Mouse (Mus musculus) fibroblast of lung, adult 2 months (primary cell): ENCODE measurements around the gene Zfp775.
A peak's percentile ranks its signal among the peaks of the same experiment; 100 is the strongest.

ENCODE experiments used
- DNase-seq: peaks from one replicate; pipeline ENCODE4 v3.0.0-alpha.2; 2011; ENCODE audit warnings: low read depth

The Zfp775 gene

DNA sequence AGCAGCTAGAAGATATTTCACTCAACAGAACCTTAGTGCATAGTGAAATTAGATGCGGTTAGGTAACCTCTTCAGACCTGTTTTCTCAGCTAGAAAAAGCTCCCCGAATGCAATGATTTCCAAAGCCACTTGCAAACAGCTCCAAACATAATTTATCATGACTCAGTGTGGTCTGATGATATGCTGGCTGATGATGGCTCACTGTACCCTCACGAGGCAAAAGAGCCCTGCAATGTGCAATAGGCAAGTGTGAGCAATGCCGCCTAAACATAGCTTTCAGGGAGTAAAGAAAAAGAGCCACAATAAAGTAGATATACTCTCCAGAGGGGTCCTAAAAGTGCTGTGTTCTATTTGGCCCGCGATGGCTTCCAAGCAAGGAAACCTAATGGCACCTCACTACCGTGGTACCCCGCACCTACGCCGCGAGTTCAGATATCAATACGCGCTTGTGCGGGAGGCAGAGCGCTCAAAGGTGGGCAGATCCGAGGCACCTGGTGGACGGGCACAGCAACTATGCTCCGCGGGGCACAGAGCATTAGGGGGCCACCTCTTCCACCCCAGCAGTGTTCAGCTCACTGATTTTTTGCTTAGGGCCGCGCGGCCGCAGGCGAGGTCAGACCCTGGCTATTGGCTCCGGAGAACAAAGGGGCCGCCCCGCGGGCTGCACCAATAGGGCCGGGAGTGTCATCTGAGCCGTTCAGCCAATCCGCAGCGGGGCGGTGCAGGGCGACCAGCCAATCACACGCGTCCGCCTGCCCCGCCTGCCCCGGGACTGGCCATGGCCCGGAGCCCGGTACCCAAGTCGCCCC, at the start of gene Zfp775:
Gene Zfp775, plus strand, starts transcription at position 793 of the 809 bp plus-strand sequence.
- peak; percentile 83 for DNase-seq

DNA sequence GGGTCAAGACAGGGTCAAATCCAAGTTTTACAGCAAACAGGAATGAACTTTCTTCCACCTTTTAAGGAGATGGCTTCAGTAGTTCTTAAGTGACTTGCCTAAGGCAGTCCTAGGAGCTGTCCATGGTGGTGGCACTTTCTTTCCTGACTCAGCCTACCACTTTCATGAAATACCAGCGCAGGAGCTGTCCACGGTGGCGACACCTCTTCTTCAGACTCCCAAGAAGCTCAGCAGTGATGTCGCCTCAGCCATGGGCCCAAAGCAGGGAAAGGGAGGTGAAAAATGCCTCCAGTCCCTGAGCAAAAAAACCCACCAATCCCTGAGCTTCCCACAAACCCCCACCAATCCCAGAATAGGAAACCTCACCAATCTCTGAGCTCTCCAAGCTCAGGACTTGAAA, 48.9 kb upstream of the Zfp775 start:
- DNase-seq: no peak

DNA sequence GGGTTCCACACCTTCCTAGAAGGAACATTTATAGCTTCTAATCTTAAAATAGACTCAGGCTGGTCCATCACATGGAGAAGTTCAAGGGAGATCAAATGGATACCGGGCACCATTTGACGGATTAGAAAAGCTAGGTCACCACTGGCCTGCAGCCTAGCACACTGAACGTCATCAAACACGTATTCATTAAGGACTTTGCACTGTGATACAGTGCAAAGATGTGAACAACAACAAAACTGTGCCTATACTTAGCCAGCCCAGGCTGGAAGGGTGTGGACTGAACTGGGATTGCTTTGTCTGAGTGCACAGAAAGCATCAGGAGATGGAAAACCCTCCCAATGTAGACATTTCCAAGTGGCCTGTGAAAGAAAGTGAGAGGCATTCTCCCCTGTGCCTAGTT, 48.0 kb upstream of the Zfp775 start:
- DNase-seq: no peak

DNA sequence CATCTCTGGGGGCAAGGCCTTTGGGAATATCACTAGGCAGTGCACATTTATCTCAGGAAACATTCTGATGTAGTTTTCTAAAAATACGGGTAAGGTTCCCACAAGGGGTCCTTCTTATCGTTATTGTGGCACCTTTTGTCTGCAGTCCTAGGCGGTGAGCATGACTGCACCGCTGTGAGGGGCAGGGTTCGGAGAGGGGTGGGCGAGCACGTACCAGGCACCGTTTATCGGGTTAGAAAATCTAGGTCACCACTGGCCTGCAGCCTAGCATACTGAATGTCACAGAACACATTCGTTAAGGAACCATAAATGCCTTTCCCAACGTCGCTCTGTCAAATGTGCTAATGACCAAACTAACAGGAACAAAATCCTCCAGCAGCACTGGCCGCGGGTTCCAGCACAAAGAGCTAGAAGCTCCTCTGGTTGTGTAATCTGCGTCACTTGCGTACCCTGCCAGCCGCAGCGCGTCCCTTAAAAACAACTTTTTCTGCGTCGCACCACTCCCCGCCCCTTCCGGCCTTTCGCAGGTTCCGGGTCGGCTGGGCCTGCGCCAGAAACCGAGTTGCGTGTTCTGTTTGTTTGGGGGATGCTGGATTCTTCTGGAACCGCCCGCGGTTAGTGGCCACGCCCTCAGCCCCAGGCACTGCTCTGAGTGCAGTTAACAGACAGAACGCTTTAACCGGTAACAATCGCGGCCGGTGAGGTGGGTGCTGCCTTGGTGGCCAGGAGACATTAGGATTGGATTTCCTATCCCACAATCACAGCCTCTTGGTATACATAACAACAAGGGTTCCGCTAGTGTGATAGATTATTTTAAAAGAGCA, 47.4 kb upstream of the Zfp775 start, which contains the start of gene Lrrc61:
Gene Lrrc61, plus strand, starts transcription at position 517 of the 824 bp plus-strand sequence.
- peak; percentile 86 for DNase-seq

DNA sequence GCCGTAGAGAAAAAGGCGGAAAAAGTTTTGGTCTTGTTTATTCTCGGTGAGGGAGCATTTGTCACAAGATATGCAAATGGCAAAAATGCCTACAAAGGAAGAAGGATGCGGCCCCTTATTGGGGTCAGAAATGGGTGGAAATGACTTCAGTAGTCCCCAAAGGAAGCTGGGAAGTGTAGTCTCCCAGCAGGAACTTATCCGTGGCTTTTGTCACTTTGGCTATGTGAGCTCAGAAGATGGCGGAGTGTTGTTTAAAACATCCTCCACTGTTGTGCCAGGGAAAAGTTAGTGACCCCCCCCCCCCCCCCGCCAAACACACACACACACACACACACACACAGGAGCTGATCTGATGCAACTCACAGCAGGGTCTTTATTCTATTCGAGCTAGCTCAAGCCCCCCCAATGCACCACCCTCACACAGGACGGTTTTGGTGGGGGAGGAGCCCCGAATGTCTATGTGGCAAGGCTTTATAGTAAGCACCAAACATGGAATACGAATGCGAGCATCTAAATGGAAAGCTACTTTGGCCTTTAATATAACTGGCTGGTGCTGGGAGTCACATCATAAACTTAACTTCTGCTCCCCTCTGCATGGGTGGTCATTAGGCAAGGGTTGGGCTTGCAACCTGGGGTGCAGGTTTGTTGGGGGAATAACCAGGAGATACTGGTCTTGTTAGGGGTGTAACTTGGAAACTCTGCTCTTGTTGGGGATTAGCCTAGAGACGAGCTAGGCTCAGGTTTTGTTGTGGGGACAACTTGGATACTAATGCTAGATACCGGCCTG, 46.6 kb upstream of the Zfp775 start:
- no peak for DNase-seq

DNA sequence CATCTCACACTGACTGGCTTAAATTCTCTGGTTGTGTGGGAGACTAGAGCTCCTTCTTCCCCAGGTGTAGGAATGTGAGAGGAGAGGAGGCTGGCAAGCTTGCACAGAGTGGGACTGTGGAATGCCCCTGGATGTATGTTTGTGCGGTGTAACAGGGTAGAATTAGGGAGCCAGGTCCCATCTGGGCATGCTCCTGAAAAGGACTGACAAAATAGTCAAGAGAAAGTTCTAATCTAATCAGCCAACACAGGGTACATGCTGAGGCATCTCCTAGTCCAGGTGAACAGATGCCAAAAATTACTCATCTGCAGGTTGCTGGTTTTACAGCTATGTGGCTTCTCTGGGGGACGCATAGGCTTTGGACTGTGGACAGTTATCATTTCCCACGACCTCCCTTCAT, 45.9 kb upstream of the Zfp775 start:
- DNase-seq: no peak

DNA sequence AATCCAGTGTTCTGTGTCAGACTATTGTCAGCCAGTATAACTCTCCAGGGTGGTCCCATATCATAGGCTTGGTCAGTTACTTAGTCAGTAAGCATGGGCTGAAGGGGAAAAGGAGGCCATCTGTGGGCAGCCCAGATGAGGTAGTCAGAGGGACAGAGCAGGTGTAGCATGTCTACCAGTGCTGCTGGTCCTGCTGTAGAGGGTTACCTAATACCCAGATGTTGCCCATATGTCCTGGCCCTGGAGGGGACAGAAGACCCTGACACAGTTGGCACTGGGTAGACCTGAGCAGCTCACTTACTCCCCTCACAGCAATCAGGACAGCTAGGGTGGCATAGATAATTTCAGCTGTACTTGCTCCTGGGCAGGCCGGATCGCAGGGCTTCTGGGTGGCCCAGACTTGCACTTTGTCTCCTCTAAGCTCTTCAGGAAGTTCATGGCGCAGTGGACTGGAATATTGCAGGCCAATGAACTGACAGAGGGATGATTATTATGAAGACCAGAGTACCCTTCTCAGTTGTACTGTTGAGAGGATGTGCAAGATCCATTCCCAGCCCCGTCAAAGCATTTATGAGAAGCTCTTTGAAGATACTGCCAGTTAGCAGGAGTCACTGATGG, 36.1 kb upstream of the Zfp775 start:
- DNase-seq: no peak

DNA sequence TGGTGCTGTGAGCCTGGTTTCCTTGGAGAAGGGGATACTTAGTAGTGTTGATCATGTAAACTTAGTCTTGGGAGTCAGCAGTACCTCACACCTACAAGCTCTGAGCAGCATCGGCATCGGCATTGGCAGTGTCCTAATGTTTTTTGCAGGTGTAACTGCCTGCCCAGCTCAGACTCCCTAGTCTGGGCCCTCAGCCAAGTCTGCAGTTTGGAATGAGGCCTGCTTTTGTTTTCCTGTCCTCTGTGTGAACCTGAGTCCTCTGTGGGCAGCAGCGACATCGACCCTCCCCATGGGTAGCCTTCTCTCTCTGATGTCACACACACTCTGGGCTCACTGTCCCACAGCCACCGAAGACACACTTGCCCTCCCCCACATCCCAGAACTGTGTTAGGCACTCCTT, 35.6 kb upstream of the Zfp775 start:
- DNase-seq: no peak

DNA sequence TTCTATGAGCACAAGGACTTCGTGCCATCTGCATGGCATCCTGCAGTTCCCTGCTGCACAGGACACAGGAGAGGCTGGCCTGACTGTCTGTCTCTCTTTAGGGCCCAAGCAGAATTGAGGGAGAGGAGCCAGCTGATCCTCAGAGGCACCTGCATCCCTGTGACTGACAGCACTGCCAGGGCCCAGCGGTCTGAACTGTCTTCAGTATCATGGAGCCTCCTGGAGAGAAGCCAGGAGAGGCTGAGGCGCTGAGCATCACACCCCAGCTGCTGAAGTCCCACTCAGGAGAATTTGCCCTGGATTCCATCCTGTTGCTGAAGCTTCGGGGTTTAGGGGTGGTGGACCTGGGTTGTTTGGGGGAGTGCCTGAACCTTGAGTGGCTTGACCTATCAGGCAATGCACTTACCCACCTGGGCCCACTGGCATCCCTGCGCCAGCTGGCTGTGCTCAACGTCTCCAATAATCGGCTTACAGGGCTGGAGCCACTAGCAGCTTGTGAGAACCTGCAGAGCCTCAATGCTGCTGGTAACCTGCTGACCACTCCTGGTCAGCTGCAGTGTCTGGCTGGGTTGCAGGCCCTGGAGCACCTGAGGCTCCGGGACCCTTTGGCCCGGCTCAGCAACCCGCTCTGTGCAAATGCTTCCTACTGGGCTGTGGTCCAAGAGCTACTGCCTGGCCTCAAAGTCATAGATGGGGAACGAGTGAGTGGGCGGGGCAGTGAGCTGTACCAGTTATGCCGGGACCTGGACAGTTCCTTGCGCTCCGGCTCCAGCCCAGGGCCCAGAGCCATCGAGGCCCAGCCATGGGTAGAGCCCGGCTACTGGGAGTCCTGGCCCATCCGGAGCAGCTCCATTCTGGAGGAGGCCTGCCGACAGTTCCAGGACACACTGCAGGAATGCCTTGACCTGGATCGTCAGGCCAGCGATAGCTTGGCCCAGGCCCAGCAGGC, 33.6 kb upstream of the Zfp775 start:
- DNase-seq: no peak

DNA sequence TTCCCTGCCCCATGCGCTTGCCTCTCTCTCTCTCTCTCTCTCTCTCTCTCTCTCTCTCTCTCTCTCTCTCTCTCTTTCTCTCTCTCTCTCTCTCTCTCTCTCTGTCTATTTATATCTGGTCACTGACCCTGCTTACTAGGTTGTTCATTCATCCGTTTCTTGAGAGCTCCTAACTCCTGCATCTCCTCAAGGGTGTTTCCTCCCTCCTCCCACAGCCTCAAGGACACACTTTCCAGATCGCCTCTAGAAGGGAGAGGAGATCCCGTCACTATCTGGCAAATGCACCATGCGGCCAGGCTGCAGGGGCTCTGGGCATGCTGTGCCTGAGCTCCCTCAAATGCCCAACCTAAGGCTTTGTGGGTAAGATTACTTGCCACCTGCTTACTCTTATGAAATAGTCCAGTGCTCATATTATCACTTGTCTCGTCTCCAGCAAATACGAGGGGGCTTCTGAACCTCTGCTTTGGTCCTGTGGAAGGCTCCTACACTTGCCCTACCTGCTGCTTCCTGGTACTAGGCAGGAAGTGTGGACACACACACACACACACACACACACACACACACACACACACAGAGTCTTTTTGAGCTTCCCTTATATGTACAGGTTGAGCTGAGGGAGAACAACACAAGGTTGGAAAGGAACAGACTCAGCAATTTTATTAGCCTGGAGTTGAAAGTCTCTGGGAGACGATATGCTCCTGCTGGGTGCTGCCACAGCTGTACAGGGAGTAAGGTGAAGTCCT, 32.6 kb upstream of the Zfp775 start:
- no peak for DNase-seq

DNA sequence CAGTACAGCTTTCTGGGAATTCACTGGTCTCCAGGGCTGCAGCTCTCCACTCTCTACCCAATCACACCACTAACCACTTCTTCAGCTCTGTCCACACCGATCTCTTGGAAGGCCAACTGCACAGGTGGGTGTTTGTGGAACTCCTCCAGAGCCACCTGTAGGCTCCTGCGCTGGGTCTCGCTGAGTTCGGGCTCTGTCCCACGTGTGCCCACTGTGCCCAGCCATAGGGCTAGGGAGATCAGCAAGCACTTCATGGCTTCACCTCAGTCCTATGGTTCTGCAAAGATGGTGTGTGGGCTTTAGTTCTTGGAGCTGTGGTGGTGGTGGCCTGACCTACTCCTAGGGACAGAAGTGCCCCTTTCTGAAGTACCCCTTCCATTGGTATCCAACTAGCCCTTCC, 29.8 kb upstream of the Zfp775 start:
- no peak for DNase-seq

DNA sequence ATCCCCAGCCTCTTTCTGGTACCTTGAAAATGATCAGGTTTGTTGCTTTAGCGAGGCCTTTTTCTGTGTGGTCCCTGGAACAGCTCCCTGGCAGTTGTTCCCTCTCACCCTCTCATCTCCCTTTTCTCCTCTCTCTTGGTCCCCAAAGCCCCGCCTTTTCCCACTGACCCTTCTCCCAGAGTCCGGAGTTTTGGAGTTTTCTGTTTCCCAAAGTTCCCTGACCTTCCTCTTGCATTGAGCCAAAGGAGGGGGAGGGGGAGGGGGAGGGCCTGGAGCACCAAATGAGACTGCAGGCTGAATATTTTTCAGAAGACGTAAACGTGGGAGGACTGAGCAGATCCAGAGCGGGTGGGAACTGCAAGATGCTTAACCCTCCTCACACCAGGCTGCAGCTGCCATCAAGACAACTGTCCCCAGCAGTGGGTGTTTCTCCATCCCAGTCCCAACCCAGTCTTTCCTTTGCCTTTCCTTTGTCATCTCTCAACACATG, 29.2 kb upstream of the Zfp775 start, which contains the start of gene Rarres2:
Gene Rarres2, minus strand, starts transcription at position 218 of the 490 bp plus-strand sequence.
- no peak for DNase-seq

DNA sequence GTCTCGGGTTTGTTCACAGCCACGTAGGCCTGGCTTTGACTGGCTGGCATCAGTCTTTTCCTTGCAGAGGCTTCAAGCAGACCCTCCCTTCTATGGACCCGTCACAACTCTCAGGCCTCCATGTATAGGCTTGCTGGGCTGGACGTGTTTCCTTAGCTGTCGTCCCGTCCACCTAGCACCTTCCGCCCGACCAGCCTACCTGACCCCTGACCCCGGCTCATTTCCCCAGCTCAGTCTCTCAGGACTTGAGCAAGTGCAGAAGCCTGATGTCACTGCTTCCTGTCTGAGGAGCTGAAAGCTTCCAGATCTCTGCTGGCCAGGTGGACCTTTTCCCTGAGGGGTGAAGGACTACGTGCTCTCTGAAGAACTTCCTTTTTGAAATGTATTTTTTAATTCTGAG, 28.6 kb upstream of the Zfp775 start:
- DNase-seq: no peak

DNA sequence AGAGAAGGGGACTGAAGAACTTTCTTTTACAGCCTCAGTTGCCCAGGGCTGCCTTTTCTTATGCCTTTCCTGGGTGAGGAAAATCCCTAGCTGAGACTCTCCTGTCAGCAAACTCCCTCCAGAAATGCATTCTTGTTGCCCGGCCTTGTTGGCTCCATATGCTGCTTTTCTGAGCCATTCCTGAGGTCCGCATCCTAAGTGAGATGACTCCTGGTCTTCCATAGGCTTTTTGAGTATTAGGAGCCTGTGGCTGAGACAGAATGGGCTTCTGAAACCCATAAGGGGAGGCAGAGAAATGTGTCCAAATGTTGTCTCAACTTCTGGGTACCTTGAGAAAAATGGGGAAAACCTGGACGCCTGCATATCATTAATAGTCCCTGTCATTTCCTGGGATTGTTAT, 27.9 kb upstream of the Zfp775 start:
- no peak for DNase-seq

DNA sequence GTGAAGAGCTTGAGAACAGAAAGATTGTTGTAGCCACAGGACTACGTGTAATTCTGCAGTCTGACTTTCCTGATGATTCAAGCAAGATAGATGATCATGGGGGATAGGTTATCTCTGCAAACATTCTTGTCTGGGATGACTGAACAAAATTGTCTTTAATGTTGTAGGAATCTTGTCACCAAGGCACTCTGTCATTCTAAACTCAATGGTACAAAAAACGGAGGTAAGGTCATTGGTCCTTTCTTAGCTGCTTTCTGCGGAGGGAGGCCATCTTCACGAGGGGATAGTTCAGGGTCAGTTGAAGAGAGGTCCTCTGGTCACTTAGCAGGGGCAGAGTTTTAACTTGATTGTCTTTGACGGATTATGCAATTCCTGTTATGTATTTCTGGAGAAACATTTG, 23.1 kb upstream of the Zfp775 start:
- no peak for DNase-seq

DNA sequence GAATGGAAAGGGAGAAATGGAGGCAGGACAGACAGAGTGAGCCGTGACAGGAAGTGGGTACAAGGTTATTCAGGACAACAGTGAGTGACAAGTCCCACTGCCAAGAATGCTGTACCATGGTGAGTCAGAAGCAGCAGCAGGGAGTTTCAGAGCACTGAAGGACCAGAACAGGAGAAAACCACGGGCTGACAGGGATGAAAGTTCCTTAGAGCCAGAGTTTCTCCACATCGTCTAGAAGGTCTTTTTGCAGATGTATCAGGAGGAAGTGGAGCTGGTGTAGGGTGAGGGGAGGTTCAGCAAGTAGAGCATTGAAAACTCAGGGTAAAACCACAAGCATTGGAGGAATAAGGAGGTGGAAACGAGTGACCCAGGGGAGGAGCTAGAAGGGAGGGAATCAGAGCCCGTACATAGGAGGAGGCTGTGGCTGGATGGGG, 22.6 kb upstream of the Zfp775 start:
- no peak for DNase-seq

DNA sequence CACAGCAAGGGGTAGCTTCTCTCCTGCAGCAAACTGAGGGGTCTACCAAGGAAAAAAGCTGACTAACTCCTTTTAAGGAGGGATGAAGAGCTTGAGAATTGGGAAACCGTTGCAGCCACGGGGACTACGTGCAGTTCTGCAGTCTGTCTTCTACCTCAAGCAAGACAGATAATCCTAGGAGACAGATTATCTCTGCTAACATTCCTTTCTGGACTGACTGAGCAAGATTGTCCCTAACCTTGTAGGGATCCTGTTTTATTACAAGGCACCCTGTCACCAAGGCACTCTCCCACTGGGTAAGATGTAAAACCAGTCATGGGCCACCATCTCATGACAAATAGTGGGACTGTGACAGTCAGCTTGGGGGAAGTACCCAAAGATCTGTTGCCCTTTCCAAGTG, 20.6 kb upstream of the Zfp775 start:
- DNase-seq: no peak

DNA sequence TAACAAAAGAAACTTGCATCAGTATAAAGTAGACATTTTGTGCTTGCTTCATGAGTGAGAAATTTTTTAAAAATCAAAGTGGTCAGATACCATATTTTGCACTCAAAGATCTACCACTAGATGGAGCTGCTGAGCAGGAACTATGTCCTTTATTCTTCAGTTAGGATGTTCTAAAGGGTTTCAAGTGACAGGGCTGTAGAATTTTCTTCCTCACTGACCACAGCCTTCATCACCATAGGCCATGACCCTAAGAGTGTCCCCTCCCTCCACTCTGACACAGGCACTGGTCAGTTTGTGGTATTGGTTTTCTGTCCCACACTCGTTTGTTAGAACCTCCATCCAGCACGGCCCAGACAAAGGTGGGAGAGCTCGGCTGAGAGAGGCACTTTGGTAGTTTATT, 19.8 kb upstream of the Zfp775 start:
- DNase-seq: no peak

DNA sequence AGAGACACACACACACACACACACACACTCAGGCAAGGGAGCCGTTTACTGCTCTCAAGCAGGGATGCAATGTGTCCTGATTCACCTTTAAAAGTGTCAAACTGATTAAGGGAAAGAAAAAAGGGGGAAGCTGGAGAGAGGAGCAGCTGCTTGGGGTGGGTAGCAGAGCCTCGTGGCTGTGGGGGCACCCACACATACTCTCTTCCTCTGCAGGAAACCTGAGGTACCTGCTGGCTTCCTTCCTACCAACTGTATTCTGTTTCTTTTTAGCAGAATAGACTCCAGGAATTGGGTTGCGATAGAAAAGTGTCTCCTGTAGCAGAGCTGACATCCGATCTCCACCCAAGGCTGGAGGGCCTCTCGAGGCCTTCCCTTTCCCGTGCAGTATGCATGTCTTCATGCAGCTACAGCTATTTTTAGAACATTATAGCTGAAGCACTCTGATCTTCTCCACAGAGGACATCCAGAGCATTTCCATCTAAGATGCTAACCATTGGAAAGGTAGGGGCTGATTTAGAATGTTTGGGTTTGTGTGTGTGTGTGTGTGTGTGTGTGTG, 12.6 kb upstream of the Zfp775 start, which contains the start of gene Gm45021:
Gene Gm45021, plus strand, starts transcription at position 417 of the 557 bp plus-strand sequence.
- DNase-seq: no peak
